Mouse (Mus musculus) lung, postnatal 36 days (tissue): Measurements from ENCODE around the gene Gm21820.
"Not testable (repeated sequence)": the region's sequence is repeated elsewhere in the genome, so short reads cannot be mapped to it uniquely, and the experiment has no call there.

ENCODE experiments used
- DNase-seq: peaks from one replicate; pipeline ENCODE4 v3.0.0; 2022; ENCODE audit warnings: mixed read lengths

Gene Gm21820

DNA sequence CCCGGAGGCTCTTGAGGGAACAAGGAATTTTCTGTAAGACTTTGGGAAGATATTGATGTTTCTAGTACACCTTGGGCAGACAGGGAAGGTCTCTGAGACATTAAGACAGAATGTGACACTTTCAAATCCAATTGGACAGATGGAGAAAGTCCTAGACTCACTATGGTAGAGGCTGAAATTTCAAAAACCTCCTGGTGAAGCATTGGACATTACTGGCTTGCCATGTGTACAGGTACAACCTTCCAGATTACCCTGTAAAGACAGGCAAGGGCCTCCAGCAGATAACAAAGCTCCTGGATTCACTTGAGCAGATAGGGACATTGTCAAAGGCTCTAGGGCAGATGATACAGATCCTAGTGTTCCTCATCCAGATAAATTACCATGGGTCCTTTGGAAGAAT, at the start of gene Gm21820:
TSS of gene Gm21820 (minus strand) at position 101 of the 400 bp plus-strand sequence.
- DNase-seq, result not testable (repeated sequence)
